Mouse (Mus musculus) heart, adult 9 months (tissue): ENCODE measurements at regions not wholly inside any gene's neighbourhood (a gene's known extent, or its start where the extent isn't known, plus 50 kb on each side); places are given as distances from the start of the nearest gene placed in this dataset.

Source experiments
- DNase-seq, 2 experiments: peaks; one replicate each; pipeline ENCODE4 v3.0.0; 2022; ENCODE audit warnings: low spot score in 2 of 2

- peak in 1 of 2 experiments; percentile 3 for DNase-seq
Observed at GRCm38 (mm10) chr2:48624040-48624439, 189.9 kb upstream of the Acvr2a start.

GRCm38 (mm10) chr2:48624461-48624860, 189.4 kb upstream of the Acvr2a start:
- DNase-seq = no peak

GRCm38 (mm10) chr2:48627011-48627410, 186.9 kb upstream of the Acvr2a start:
- no peak for DNase-seq

- DNase-seq = no peak
Observed at GRCm38 (mm10) chr2:48629106-48630050, 184.5 kb upstream of the Acvr2a start.

GRCm38 (mm10) chr2:48634456-48635174, 179.3 kb upstream of the Acvr2a start:
- no peak for DNase-seq

- no peak for DNase-seq
Observed at GRCm38 (mm10) chr2:48636108-48636507, 177.8 kb upstream of the Acvr2a start.

- no peak for DNase-seq
Observed at GRCm38 (mm10) chr2:48644114-48644513, 169.8 kb upstream of the Acvr2a start.

GRCm38 (mm10) chr2:48650281-48650680, 163.6 kb upstream of the Acvr2a start:
- peak; percentile 7 to 10 for DNase-seq

- DNase-seq = no peak
Observed at GRCm38 (mm10) chr2:48661222-48661621, 152.7 kb upstream of the Acvr2a start.

GRCm38 (mm10) chr2:48665103-48665502, 148.8 kb upstream of the Acvr2a start:
- no peak for DNase-seq

GRCm38 (mm10) chr2:48689098-48689497, 124.8 kb upstream of the Acvr2a start:
- DNase-seq = no peak

- DNase-seq = no peak
Observed at GRCm38 (mm10) chr2:48694509-48694908, 119.4 kb upstream of the Acvr2a start.

- no peak for DNase-seq
Observed at GRCm38 (mm10) chr2:48700886-48701285, 113.0 kb upstream of the Acvr2a start.

GRCm38 (mm10) chr2:48705103-48705804, 108.7 kb upstream of the Acvr2a start:
- no peak for DNase-seq

GRCm38 (mm10) chr2:48705805-48706150, 108.1 kb upstream of the Acvr2a start:
- no peak for DNase-seq

GRCm38 (mm10) chr2:48706188-48706587, 107.7 kb upstream of the Acvr2a start:
- DNase-seq = no peak

- DNase-seq = no peak
Observed at GRCm38 (mm10) chr2:48716206-48716605, 97.7 kb upstream of the Acvr2a start.

- DNase-seq = no peak
Observed at GRCm38 (mm10) chr2:48717770-48718169, 96.1 kb upstream of the Acvr2a start.

GRCm38 (mm10) chr2:48718261-48718660, 95.6 kb upstream of the Acvr2a start:
- no peak for DNase-seq

- DNase-seq = no peak
Observed at GRCm38 (mm10) chr2:48730780-48731179, 83.1 kb upstream of the Acvr2a start.

GRCm38 (mm10) chr2:48733936-48734335, 80.0 kb upstream of the Acvr2a start:
- DNase-seq = no peak

GRCm38 (mm10) chr2:48734521-48734920, 79.4 kb upstream of the Acvr2a start:
- DNase-seq = peak; percentile 45 to 49
